Mouse (Mus musculus): ENCODE data around the gene Lyg1. TPM values are rescaled to one million over a fixed set of nuclear protein-coding genes. Genes with fewer than 3 reads are reported as not detected.

Gene Lyg1
- not detected in 2 replicates for polyA plus RNA-seq (2015; fragmentation: Nextera tagmentation; extraction: Ambion mirVana)

DNA sequence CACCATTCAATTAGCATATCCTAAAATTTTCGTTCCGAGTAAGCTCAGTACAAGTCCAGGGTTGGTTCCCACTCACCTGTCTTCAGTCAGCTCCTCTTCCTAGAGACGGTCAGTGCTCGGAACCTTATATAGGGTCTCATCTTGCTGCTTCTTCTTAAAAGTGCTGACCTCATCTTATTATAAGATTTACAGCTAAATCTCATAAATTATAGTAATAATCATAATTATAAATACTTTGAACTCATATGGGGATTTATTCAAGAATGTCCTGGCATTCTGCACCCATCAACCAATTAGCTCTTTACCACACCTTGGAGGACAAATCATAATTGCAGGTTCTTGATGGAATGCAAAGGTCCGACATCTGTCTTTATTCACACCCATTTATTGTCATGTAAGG, at the start of gene Lyg1:
Gene Lyg1 (minus strand): TSS at position 101 of the 400 bp plus-strand sequence.
- ATAC-seq (replicated peaks; ENCODE audit: insufficient number of reproducible peaks, insufficient read depth, low FRiP score, low read depth): no peak
- no peak within 1 kb of the TSS for H3K4me2 ChIP-seq
- 83% methylated on average over 5 of the region's 5 CpGs for WGBS

DNA sequence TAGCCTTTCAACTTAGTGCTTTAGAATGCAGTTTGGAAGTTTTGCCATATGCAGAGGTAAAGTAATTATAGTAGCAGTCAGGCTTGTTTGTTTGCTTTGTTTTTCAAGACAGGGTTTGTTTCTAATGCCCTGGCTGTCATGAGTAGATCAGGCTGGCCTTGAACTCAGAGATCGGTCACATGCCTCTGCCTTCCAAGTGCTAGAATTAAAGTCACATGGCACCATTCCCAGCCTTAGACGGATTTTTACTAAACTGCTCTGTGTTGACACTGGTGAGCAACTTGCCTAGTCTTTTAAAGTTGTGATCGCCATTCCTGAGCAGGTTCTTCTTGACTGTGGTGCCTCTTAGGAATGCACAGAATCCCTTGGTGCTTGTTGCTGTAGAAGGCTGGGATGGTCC, 49.2 kb upstream of the Lyg1 start:
- WGBS: 64% methylated on average over 3 of the region's 3 CpGs
- no peak overlapping the region for H3K9ac ChIP-seq
- H3K4me1 ChIP-seq (replicated peaks): peaks cover 1% of the 10 kb centered on the region; the same call in 1 of the 2 replicates
- H3K4me2 ChIP-seq: no peak overlapping the region
- no peak overlapping the region for H3K27ac ChIP-seq
- H3K9me3 ChIP-seq (replicated peaks): no peaks in the 10 kb centered on the region
- H3K27me3 ChIP-seq: no peaks in the 10 kb centered on the region
- no peak for ATAC-seq (replicated peaks; ENCODE audit: insufficient number of reproducible peaks, insufficient read depth, low FRiP score, low read depth)
- H3K4me3 ChIP-seq: no peak overlapping the region
- H3K36me3 ChIP-seq: no peaks in the 10 kb centered on the region

More for the DNA sequence above, at the start of gene Lyg1:
- Histone ChIP-seq H3K27ac (no peak within 1 kb of the TSS), H3K4me1 (replicated peaks) (0 out of 2 replicates have a peak, but pooled peaks cover 3% of the 10 kb centered on the region), H3K4me3 (no peak within 1 kb of the TSS), H3K27me3 (no peaks in the 10 kb centered on the region), H3K36me3 (no peaks in the 10 kb centered on the region), H3K9me3 (replicated peaks) (no peaks in the 10 kb centered on the region), H3K9ac (no peak within 1 kb of the TSS)

DNA sequence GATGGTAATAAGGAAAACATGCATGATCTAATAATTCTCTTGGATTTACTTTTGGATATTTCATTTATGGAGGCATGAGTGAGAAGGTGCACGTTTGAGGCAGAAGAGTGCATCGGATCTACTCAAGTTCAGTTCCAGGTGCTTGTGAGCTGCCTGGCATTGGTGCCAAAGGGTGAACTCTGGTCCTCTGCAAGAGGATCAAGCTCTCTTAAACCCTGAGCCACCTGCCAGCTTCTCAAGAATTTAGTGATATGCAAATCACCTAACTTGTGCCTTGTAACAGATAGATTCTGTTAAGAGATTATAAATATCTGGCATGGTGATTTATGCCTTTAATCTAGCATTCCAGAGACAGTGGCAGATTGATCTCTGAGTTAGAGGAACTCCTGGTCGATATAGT, 45.5 kb upstream of the Lyg1 start:
- no peak overlapping the region for H3K27ac ChIP-seq
- no peak overlapping the region for H3K4me2 ChIP-seq
- no peaks in the 10 kb centered on the region for H3K9me3 ChIP-seq (replicated peaks)
- H3K27me3 ChIP-seq: no peaks in the 10 kb centered on the region
- H3K4me1 ChIP-seq (replicated peaks): peaks cover 10% of the 10 kb centered on the region
- H3K36me3 ChIP-seq: no peaks in the 10 kb centered on the region
- WGBS: 80% methylated on average over 3 of the region's 3 CpGs
- H3K9ac ChIP-seq: no peak overlapping the region
- H3K4me3 ChIP-seq: no peak overlapping the region
- no peak for ATAC-seq (replicated peaks; ENCODE audit: insufficient number of reproducible peaks, insufficient read depth, low FRiP score, low read depth)

DNA sequence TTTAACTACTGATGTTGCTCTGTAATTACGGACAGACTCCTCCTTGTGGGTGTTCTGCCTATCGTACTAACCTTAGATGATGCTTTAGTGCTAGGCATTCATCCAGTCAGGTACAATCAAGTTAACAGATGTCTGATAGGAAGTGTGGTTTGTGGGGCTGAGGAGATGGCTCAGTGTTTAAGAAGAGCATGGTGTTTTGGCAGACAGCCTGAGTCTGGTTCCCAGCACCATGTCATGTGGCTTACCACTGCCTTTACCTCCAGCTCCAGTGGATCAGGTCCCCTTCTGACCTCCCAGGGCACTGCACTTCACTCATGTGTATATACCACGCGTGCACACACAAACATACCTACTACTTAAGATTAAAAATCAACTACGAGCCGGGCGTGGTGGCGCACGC, 44.4 kb upstream of the Lyg1 start:
- H3K9ac ChIP-seq: no peak overlapping the region
- H3K27me3 ChIP-seq: no peaks in the 10 kb centered on the region
- ATAC-seq (replicated peaks; ENCODE audit: insufficient number of reproducible peaks, insufficient read depth, low FRiP score, low read depth): no peak
- H3K4me1 ChIP-seq (replicated peaks): peaks cover 10% of the 10 kb centered on the region
- no peak overlapping the region for H3K27ac ChIP-seq
- no peak overlapping the region for H3K4me3 ChIP-seq
- H3K4me2 ChIP-seq: no peak overlapping the region
- WGBS: 92% methylated on average over 9 of the region's 9 CpGs
- H3K36me3 ChIP-seq: no peaks in the 10 kb centered on the region
- no peaks in the 10 kb centered on the region for H3K9me3 ChIP-seq (replicated peaks)

DNA sequence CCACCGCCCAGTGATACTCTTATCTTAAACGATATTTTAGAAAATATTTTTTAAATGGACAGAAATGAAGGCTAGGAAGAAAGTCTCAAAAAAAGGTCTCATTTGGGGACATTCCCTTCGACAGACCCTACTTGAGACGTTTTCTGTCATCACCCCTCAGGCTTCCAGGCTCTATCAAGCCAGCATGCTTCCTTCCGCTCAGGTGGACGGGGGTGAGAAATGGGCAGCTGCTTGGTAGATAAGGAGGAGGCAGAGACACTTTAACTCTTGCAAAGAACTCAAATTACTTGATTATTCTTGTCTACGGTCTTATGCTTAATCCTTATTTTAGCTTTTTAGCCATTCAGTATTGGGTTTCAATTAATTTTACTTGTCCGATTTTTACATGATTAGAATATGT, 43.3 kb upstream of the Lyg1 start:
- Histone ChIP-seq H3K27me3 (no peaks in the 10 kb centered on the region), H3K4me1 (replicated peaks) (peaks cover 17% of the 10 kb centered on the region), H3K9me3 (replicated peaks) (no peaks in the 10 kb centered on the region), H3K36me3 (no peaks in the 10 kb centered on the region), H3K9ac (no peak overlapping the region), H3K4me2 (no peak overlapping the region), H3K4me3 (no peak overlapping the region), H3K27ac (no peak overlapping the region)
- 75% methylated on average over 8 of the region's 8 CpGs for WGBS
- no peak for ATAC-seq (replicated peaks; ENCODE audit: insufficient number of reproducible peaks, insufficient read depth, low FRiP score, low read depth)

DNA sequence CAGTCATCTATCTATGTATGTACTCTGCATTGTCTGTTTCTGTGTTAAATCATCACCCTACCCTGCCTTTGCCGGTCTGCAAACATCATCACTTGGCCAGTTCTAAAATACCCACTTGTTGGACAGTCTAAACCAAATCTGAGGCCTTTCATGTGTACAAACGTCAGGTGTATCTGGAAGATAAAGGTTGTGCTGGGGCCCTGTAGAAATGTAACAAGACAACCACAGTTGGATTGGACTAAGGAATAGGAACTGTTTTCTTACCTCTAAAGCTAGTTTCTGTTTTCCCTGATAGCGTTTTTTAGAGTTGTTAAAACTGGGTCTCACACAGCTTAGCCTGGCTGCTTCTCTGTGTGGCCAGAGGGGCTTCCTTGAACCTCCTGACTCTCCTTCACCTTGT, 42.0 kb upstream of the Lyg1 start:
- Histone ChIP-seq H3K27me3 (no peaks in the 10 kb centered on the region), H3K36me3 (peaks cover 8% of the 10 kb centered on the region), H3K27ac (no peak overlapping the region), H3K9me3 (replicated peaks) (no peaks in the 10 kb centered on the region), H3K4me2 (peak overlapping the region; percentile 91), H3K9ac (no peak overlapping the region), H3K4me1 (replicated peaks) (peaks cover 20% of the 10 kb centered on the region), H3K4me3 (peak overlapping the region; percentile 97; the same call in 1 of the 2 replicates)
- ATAC-seq (replicated peaks; ENCODE audit: insufficient number of reproducible peaks, insufficient read depth, low FRiP score, low read depth): no peak
- WGBS: 64% methylated on average over 3 of the region's 3 CpGs

DNA sequence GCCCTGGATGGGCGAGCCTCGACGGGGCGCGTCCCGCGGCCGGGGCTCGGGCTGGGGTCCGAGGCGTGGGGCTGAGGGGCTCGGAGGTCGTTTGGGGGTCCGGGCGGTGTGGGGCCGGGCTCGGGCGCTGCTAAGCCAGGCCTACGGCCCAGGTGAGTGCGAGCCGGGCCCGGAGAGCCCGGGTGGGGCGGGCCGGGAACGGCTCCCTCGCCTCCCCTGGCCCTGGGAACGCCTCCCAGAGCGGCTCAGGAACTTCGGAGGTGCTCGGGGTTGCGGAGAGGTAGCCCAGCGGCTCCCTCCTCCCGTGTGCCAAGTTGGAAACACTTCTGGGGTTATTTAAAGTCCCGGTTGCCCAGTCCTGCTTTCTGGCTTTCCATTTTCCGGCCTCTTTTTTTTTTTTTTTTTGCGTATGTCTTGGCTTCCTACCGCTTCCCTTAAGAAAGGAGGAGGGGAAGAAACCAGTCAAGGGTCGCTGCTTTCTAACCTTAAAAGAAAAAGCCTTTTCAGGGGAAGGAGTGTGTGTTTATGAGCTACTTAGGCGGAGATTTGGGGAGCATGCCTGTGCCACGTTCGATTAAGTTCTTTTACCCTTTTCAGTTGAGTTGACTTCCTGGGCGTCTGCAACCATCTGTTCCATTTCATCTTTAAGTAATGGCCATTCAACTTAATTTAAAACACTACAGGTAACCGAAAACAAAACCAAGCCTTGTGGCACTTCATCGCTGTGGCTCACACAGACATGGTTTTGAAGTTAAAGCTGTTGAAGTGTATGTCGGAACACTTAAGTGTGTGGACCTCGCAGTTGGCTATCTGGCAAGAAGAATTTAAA, 41.0 kb upstream of the Lyg1 start:
- 2% methylated on average over 44 of the region's 47 CpGs for WGBS
- H3K27ac ChIP-seq: peak overlapping the region; percentile 95
- H3K9ac ChIP-seq: peak overlapping the region; percentile 96
- H3K4me1 ChIP-seq (replicated peaks): peaks cover 20% of the 10 kb centered on the region
- H3K9me3 ChIP-seq (replicated peaks): no peaks in the 10 kb centered on the region
- peaks cover 17% of the 10 kb centered on the region for H3K36me3 ChIP-seq
- peak overlapping the region; percentile 97 for H3K4me3 ChIP-seq
- peak overlapping the region; percentile 91 for H3K4me2 ChIP-seq
- peak; percentile 16; the same call in 1 of the 2 replicates for ATAC-seq (replicated peaks; ENCODE audit: insufficient number of reproducible peaks, insufficient read depth, low FRiP score, low read depth)
- H3K27me3 ChIP-seq: no peaks in the 10 kb centered on the region

DNA sequence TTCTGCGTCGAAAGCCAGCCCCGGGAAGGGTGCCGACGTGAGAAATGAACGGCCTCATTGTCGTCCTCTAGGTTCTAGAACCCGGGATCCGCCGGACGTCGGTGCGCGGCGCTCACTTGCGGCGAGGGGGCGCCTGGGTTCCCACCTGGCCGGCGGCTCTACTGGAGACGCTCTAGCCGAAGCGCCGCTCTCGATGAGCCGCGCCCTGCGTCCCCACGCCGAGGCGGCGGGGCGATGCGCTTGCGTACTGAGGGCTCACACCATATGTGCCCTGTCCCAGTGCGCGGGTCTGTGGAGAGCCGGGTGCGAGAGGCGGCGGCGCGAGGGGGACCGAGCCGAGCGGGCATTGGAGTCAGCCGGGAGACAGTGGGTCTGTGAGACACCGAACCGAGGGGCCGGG, 40.3 kb upstream of the Lyg1 start, which contains the start of the genes Txndc9 and Eif5b:
Gene Txndc9 (minus strand): TSS at position 27 of the 400 bp plus-strand sequence.
Gene Eif5b (plus strand): TSS at position 144 of the 400 bp plus-strand sequence.
- WGBS: 0% methylated on average over 50 of the region's 50 CpGs
- H3K4me3 ChIP-seq: peak within 1 kb of the TSS; percentile 97
- peaks cover 23% of the 10 kb centered on the region for H3K36me3 ChIP-seq
- H3K27me3 ChIP-seq: no peaks in the 10 kb centered on the region
- H3K9me3 ChIP-seq (replicated peaks): no peaks in the 10 kb centered on the region
- peak within 1 kb of the TSS; percentile 95 for H3K27ac ChIP-seq
- H3K4me1 ChIP-seq (replicated peaks): peaks cover 20% of the 10 kb centered on the region
- H3K9ac ChIP-seq: peak within 1 kb of the TSS; percentile 96
- ATAC-seq (replicated peaks; ENCODE audit: insufficient number of reproducible peaks, insufficient read depth, low FRiP score, low read depth): peak; percentile 91
- H3K4me2 ChIP-seq: peak within 1 kb of the TSS; percentile 91

DNA sequence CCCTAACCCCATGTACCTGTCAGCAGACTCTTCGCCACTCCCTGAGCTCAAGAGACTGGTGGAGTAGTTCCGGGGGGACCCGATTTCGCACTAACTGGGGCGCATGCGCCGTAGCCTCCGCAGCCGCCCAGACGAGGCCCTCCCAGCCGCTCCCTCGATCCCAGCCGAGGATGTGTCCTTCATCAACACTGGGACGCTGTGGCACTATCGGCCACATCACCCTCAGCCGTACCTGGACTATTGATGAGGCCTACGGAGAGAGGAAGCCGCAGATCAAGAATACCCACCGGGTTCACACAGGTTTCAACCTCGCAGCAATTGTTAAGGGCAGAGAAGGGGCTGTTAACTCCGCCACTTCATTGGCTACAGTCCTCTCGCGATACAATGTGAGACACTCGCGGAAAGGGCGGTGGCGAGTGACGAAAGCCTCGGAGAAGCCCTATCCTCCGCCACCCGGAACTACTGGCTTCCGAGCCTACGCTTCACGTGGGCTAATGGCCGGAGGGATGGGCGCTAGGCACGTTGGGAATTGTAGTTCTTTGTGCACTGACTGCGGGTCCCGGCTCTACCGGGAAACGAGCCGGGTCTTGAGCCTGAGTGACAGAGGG, 39.4 kb upstream of the Lyg1 start:
- peak; percentile 95 for ATAC-seq (replicated peaks; ENCODE audit: insufficient number of reproducible peaks, insufficient read depth, low FRiP score, low read depth)
- under 1% methylated on average over 42 of the region's 42 CpGs for WGBS
- Histone ChIP-seq H3K27ac (peak overlapping the region; percentile 95), H3K9me3 (replicated peaks) (no peaks in the 10 kb centered on the region), H3K9ac (peak overlapping the region; percentile 96), H3K36me3 (peaks cover 30% of the 10 kb centered on the region), H3K4me1 (replicated peaks) (peaks cover 20% of the 10 kb centered on the region), H3K4me3 (peak overlapping the region; percentile 97), H3K27me3 (no peaks in the 10 kb centered on the region), H3K4me2 (peak overlapping the region; percentile 91)

DNA sequence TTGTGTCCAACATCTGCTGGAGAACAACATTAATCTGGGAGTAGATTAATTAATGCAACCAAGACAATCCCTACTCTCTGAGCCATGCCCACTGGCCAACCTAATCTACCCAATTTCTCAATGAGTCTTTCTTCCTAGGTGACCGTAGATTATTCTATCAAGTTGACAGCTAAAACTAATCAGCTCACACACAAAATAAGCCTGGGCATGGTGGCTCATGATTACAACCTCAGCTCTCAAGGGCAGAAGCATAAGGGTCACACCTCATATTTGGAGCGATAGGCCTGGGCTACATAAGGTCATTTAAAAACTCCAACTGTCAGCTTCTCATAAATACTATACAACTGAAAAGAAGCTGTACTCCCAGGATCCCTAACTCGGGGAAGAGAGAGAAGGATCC, 38.7 kb upstream of the Lyg1 start:
- peak overlapping the region; percentile 86 for H3K9ac ChIP-seq
- H3K4me2 ChIP-seq: peak overlapping the region; percentile 91
- ATAC-seq (replicated peaks; ENCODE audit: insufficient number of reproducible peaks, insufficient read depth, low FRiP score, low read depth): no peak
- peaks cover 38% of the 10 kb centered on the region for H3K36me3 ChIP-seq
- no peaks in the 10 kb centered on the region for H3K9me3 ChIP-seq (replicated peaks)
- 35% methylated on average over 3 of the region's 3 CpGs for WGBS
- peak overlapping the region; percentile 97 for H3K4me3 ChIP-seq
- no peaks in the 10 kb centered on the region for H3K27me3 ChIP-seq
- H3K4me1 ChIP-seq (replicated peaks): peaks cover 20% of the 10 kb centered on the region
- peak overlapping the region; percentile 95 for H3K27ac ChIP-seq

DNA sequence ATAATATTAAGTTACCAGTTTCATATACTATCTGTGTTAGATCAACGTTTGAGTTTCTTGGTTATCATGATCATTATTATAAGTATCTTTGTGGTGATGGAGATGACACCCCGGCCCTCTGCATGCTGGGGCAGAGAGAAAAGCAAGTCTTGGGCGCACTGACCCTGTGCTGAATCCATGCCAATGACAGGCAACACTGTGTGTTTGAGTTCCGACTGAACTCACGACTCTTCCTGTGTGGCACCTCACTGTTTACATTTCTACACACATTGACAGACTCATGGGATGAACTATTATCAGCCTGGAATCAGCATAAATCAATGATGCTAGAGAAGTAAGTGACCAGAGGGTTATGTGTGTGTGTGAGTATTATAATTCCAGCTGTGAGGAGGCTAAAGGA, 30.3 kb upstream of the Lyg1 start:
- H3K4me3 ChIP-seq: no peak overlapping the region
- H3K4me2 ChIP-seq: no peak overlapping the region
- no peaks in the 10 kb centered on the region for H3K27me3 ChIP-seq
- H3K36me3 ChIP-seq: peaks cover 64% of the 10 kb centered on the region
- no peak overlapping the region for H3K27ac ChIP-seq
- 88% methylated on average over 5 of the region's 5 CpGs for WGBS
- no peaks in the 10 kb centered on the region for H3K9me3 ChIP-seq (replicated peaks)
- ATAC-seq (replicated peaks; ENCODE audit: insufficient number of reproducible peaks, insufficient read depth, low FRiP score, low read depth): no peak
- H3K9ac ChIP-seq: no peak overlapping the region
- no peaks in the 10 kb centered on the region for H3K4me1 ChIP-seq (replicated peaks)
